Mouse (Mus musculus) MEL (cell line): Measurements from ENCODE around the gene Ino80b. TPM values are rescaled to one million over a fixed set of nuclear protein-coding genes. Genes with fewer than 3 reads are reported as not detected.

ENCODE experiments used
- DNase-seq: peaks from one replicate; pipeline ENCODE4 v3.0.0; 2011; ENCODE audit warnings: low read depth, low spot score
- H3K27ac ChIP-seq: 2 replicates; pipeline ENCODE4 v1.5.1; 2012; ENCODE audit warnings: low read depth, mild to moderate bottlenecking, control low read depth, low read length, moderate library complexity; ENCODE audit not compliant: control insufficient read depth
- H3K27me3 ChIP-seq, 2 experiments: fragments of 150-350 bp in 1 of 2; sonication (generic) in 1 of 2; 2 replicates each; pipeline ENCODE4 v1.6.1; 2012; ENCODE audit warnings: low read length in 2 of 2, mild to moderate bottlenecking in 2 of 2, improper control_type of control experiment in 1 of 2, moderate library complexity in 1 of 2; ENCODE audit not compliant: insufficient read depth in 2 of 2, control insufficient read depth in 1 of 2
- H3K36me3 ChIP-seq, 2 experiments: 2 replicates each; pipeline ENCODE4 v1.6.1; 2012 to 2014; ENCODE audit warnings: low read length in 2 of 2, improper control_type of control experiment in 1 of 2, inconsistent platforms in 1 of 2, mild to moderate bottlenecking in 1 of 2; ENCODE audit not compliant: insufficient read depth in 2 of 2, control insufficient read depth in 1 of 2
- H3K4me1 ChIP-seq, 2 experiments: fragments of 150-350 bp in 1 of 2; sonication (generic) in 1 of 2; 2 replicates each; pipeline ENCODE4 v1.6.1; 2012; ENCODE audit warnings: low read length in 2 of 2, improper control_type of control experiment in 1 of 2, mild to moderate bottlenecking in 1 of 2; ENCODE audit not compliant: insufficient read depth in 2 of 2, control insufficient read depth in 1 of 2
- H3K4me3 ChIP-seq, 2 experiments: fragments of 150-350 bp in 1 of 2; sonication (generic) in 1 of 2; 2 replicates each; pipeline ENCODE4 v1.5.1; 2012; ENCODE audit warnings: low read depth in 2 of 2, low read length in 2 of 2, mild to moderate bottlenecking in 2 of 2, moderate library complexity in 2 of 2, control low read depth in 1 of 2, improper control_type of control experiment in 1 of 2; ENCODE audit not compliant: control insufficient read depth in 1 of 2, insufficient read depth in 1 of 2
- H3K79me2 ChIP-seq: 2 replicates; pipeline ENCODE4 v1.6.1; 2012; ENCODE audit warnings: mild to moderate bottlenecking, low read length, moderate library complexity; ENCODE audit not compliant: control insufficient read depth, poor library complexity, insufficient read depth
- H3K9ac ChIP-seq: 2 replicates; pipeline ENCODE4 v1.6.1; 2012; ENCODE audit warnings: low read depth, mild to moderate bottlenecking, control low read depth, low read length, moderate library complexity; ENCODE audit not compliant: control insufficient read depth, poor library complexity, severe bottlenecking
- H3K9me3 ChIP-seq: fragments of 150-350 bp; sonication (generic); replicated peaks from 2 replicates; pipeline ENCODE4 v1.6.1; 2012; ENCODE audit warnings: mild to moderate bottlenecking, low read length, improper control_type of control experiment, moderate library complexity; ENCODE audit not compliant: insufficient read depth
- ELF1 ChIP-seq: IDR thresholded peaks from 2 replicates; pipeline ENCODE4 v1.6.1; 2014; ENCODE audit warnings: low read depth, mild to moderate bottlenecking, inconsistent platforms, low read length, improper control_type of control experiment, moderate library complexity
- ETS1 ChIP-seq: IDR thresholded peaks from 2 replicates; pipeline ENCODE4 v1.6.1; 2012; ENCODE audit warnings: low read depth, mild to moderate bottlenecking, inconsistent platforms, low read length, improper control_type of control experiment, moderate library complexity
- GABPA ChIP-seq: IDR thresholded peaks from 2 replicates; pipeline ENCODE4 v1.6.1; 2012; ENCODE audit warnings: low read depth, mild to moderate bottlenecking, inconsistent platforms, low read length, improper control_type of control experiment, moderate library complexity
- GATA1 ChIP-seq: IDR thresholded peaks from 2 replicates; pipeline ENCODE4 v1.6.1; 2011; ENCODE audit warnings: low read depth, low read length, improper control_type of control experiment
- HCFC1 ChIP-seq: IDR thresholded peaks from 2 replicates; pipeline ENCODE4 v1.6.1; 2012; ENCODE audit warnings: low read depth, mild to moderate bottlenecking, inconsistent platforms, low read length, improper control_type of control experiment, moderate library complexity
- MAFK ChIP-seq: IDR thresholded peaks from 2 replicates; pipeline ENCODE4 v1.6.1; 2011; ENCODE audit warnings: low read depth, mild to moderate bottlenecking, low read length, improper control_type of control experiment, borderline replicate concordance
- MXI1 ChIP-seq: IDR thresholded peaks from 2 replicates; pipeline ENCODE4 v1.6.1; 2011; ENCODE audit warnings: mild to moderate bottlenecking, low read depth, low read length, improper control_type of control experiment
- MYB ChIP-seq: IDR thresholded peaks from 2 replicates; pipeline ENCODE4 v1.6.1; 2011; ENCODE audit warnings: mild to moderate bottlenecking, low read depth, low read length, improper control_type of control experiment
- NELFE ChIP-seq: IDR thresholded peaks from 2 replicates; pipeline ENCODE4 v1.6.1; 2011; ENCODE audit warnings: low read depth, low read length, improper control_type of control experiment
- SIN3A ChIP-seq: IDR thresholded peaks from 2 replicates; pipeline ENCODE4 v1.6.1; 2012; ENCODE audit warnings: low read length, improper control_type of control experiment, inconsistent platforms
- TBP ChIP-seq: IDR thresholded peaks from 2 replicates; pipeline ENCODE4 v1.8.0; 2011; ENCODE audit warnings: low read depth, low read length, improper control_type of control experiment
- TCF12 ChIP-seq: IDR thresholded peaks from 2 replicates; pipeline ENCODE4 v1.6.1; 2014; ENCODE audit warnings: low read depth, mild to moderate bottlenecking, inconsistent platforms, low read length, improper control_type of control experiment, moderate library complexity
- UBTF ChIP-seq: IDR thresholded peaks from 2 replicates; pipeline ENCODE4 v1.6.1; 2012; ENCODE audit warnings: low read depth, mild to moderate bottlenecking, inconsistent platforms, low read length, improper control_type of control experiment, moderate library complexity, borderline replicate concordance; ENCODE audit not compliant: insufficient read depth
- USF1 ChIP-seq: IDR thresholded peaks from 2 replicates; pipeline ENCODE4 v1.6.1; 2014; ENCODE audit warnings: low read depth, mild to moderate bottlenecking, inconsistent platforms, low read length, improper control_type of control experiment, moderate library complexity
- USF2 ChIP-seq, 2 experiments: IDR thresholded peaks; 2 replicates each; pipeline ENCODE4 v1.6.1; 2011 to 2012; ENCODE audit warnings: improper control_type of control experiment in 2 of 2, low read length in 2 of 2, borderline replicate concordance in 1 of 2, inconsistent platforms in 1 of 2, low read depth in 1 of 2, mild to moderate bottlenecking in 1 of 2; ENCODE audit not compliant: insufficient read depth in 1 of 2
- ZC3H11A ChIP-seq: IDR thresholded peaks from 2 replicates; pipeline ENCODE4 v1.6.1; 2012; ENCODE audit warnings: low read depth, mild to moderate bottlenecking, inconsistent platforms, low read length, improper control_type of control experiment
- polyA plus RNA-seq, 2 experiments: library from polyadenylated mRNA; stranded (reverse) in 1 of 2; unstranded in 1 of 2; fragments of >175 nt in 1 of 2; fragments of >200 nt in 1 of 2; gene quantifications; 2 replicates each; pipeline versions ENCODE4 v1.2.1 to v1.2.4; 2012; ENCODE audit warnings: low replicate concordance in 2 of 2, low read depth in 1 of 2; ENCODE audit not compliant: insufficient read length in 2 of 2, insufficient read depth in 1 of 2, missing spikeins in 1 of 2
- total RNA-seq: library from RNA; depleted of rRNA; stranded (reverse); fragments of 300-350 nt; gene quantifications from 2 replicates; pipeline ENCODE4 v1.2.3, GENCODE M21; 2012

Gene Ino80b
- total and polyA plus RNA-seq, 3 experiments: 30.6 to 40.9 TPM; not detected in 1

DNA sequence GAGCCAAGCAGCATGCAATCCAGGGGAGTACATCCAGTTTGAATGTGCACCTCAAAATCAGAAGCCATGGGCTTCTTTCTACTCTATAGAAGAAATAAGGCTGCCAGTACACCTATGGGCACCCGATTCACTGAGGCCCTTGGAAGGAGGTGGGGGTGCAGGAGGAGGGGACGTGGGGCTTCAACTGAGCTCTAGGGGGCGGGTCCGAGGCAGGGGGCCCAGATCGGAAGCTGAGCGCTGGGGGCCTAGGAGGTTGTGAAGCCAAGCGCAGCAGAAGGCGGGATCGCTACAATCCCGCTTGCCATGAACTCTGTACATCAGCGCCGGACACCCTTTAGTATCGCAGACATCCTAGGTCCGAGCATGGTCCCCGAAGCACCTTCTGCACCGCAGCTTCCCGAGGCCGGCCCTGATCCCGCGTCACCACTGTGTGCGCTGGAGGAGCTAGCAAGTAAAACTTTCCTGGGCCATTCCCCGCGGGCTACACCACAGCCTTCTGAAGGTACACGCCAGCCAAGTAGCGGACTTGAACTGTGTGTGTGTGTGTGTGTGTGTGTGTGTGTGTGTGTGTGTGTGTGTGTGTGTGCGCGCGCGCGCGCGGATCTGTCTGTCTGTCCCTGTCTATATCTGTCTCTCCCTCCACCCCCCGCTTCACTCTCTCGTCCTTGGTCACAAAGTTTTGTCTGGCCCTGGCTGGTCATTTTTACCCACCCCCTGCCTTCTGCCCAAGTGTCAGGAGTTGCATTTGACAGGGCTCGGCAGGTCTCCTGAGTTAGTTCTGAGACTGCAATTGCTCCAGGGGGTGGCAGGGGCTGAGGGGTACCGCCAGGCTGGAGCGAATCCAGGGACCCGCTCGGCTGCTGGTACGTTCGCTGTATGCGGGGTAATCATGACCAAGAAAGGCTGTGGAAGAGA is 38.9 kb downstream of the Ino80b start, which contains the start of gene Lbx2:
Lbx2 (plus strand) TSS at position 247 of the 915 bp plus-strand sequence.
- TF ChIP-seq ELF1 (no peak), USF1 (no peak), UBTF (no peak), MXI1 (no peak), HCFC1 (no peak), MYB (no peak), SIN3A (no peak)
- TF ChIP-seq, all 39 proteins: peak for 0
- no peaks in the 10 kb centered on the region for H3K4me1 ChIP-seq
- H3K36me3 ChIP-seq: no peaks in the 10 kb centered on the region
- H3K9me3 ChIP-seq: no peaks in the 10 kb centered on the region
- no peaks in the 10 kb centered on the region for H3K79me2 ChIP-seq
- no peak within 1 kb of the TSS for H3K27ac ChIP-seq
- DNase-seq: no peak
- no peak within 1 kb of the TSS for H3K4me3 ChIP-seq
- no peak within 1 kb of the TSS for H3K9ac ChIP-seq
- peaks cover 2 to 4% of the 10 kb centered on the region in 2 experiments; a peak in 2 of 4 replicates for H3K27me3 ChIP-seq

GRCm38 (mm10) chr6:83084477-83084876 is 40.8 kb downstream of the Ino80b start:
- Histone ChIP-seq H3K9ac (no peak overlapping the region), H3K79me2 (no peaks in the 10 kb centered on the region), H3K9me3 (no peaks in the 10 kb centered on the region), H3K4me1 (peaks cover 0 to 3% of the 10 kb centered on the region in 2 experiments; a peak in 2 of 4 replicates), H3K27ac (no peak overlapping the region), H3K4me3 (no peak overlapping the region), H3K36me3 (no peaks in the 10 kb centered on the region), H3K27me3 (no peaks in the 10 kb centered on the region)
- no peak for TF ChIP-seq NELFE
- no peak for TF ChIP-seq MAFK
- TF ChIP-seq ETS1: no peak
- no peak for TF ChIP-seq TBP
- TF ChIP-seq USF2 (IDR thresholded peaks at IDR 0.05; ENCODE audit: borderline replicate concordance in 1 of 2, insufficient read depth in 1 of 2, low read depth in 1 of 2, low read length in 2 of 2): no peak
- TF ChIP-seq TCF12: no peak
- no peak for TF ChIP-seq GATA1
- no peak for TF ChIP-seq SIN3A
- TF ChIP-seq GABPA: no peak
- no peak for TF ChIP-seq UBTF
- TF ChIP-seq ZC3H11A: no peak
- no peak for DNase-seq
